Mouse (Mus musculus): Measurements from ENCODE around the gene Atg101. TPM values are rescaled to one million over a fixed set of nuclear protein-coding genes. Genes with fewer than 3 reads are reported as not detected.

The Atg101 gene
- polyA plus RNA-seq, 1 experiment, result 110 TPM

- TF ChIP-seq E2F4 (IDR thresholded peaks at IDR 0.05; ENCODE audit: insufficient read depth) (no peak), USF1 (IDR thresholded peaks at IDR 0.05; ENCODE audit: low read depth) (no peak), POLR2AphosphoS2 (IDR thresholded peaks at IDR 0.05; ENCODE audit: insufficient read length, low read depth) (no peak)
- Histone ChIP-seq H3K36me3 (ENCODE audit: control insufficient read depth, insufficient read depth) (peaks cover 16% of the 10 kb centered on the region), H3K4me2 (ENCODE audit: low read depth) (no peak overlapping the region), H3K27me3 (ENCODE audit: control insufficient read depth, insufficient read depth, insufficient read length) (no peaks in the 10 kb centered on the region), H3ac (ENCODE audit: control insufficient read depth, insufficient read length) (no peak overlapping the region), H3K4me3 (no peak overlapping the region), H3K79me2 (ENCODE audit: control insufficient read depth, insufficient read depth) (peaks cover 25% of the 10 kb centered on the region)
Observed at GRCm38 (mm10) chr15:101282471-101282870, 1.6 kb upstream of the Atg101 start.

GRCm38 (mm10) chr15:101283183-101283910, 725 bp upstream of the Atg101 start:
- H3K4me2 ChIP-seq (ENCODE audit: low read depth), result peak overlapping the region; percentile 99
- H3ac ChIP-seq (ENCODE audit: control insufficient read depth, insufficient read length), result peak overlapping the region; percentile 68
- peaks cover 25% of the 10 kb centered on the region for H3K79me2 ChIP-seq (ENCODE audit: control insufficient read depth, insufficient read depth)
- H3K4me3 ChIP-seq, result peak overlapping the region; percentile 70
- H3K27me3 ChIP-seq (ENCODE audit: control insufficient read depth, insufficient read depth, insufficient read length), result no peaks in the 10 kb centered on the region
- peak; percentile 30 for TF ChIP-seq E2F4 (IDR thresholded peaks at IDR 0.05; ENCODE audit: insufficient read depth)
- TF ChIP-seq CEBPB (IDR thresholded peaks at IDR 0.05; ENCODE audit: insufficient read depth, poor library complexity, severe bottlenecking), result no peak
- H3K36me3 ChIP-seq (ENCODE audit: control insufficient read depth, insufficient read depth), result peaks cover 25% of the 10 kb centered on the region

GRCm38 (mm10) chr15:101286129-101286770, 2.2 kb downstream of the Atg101 start:
- TF ChIP-seq REST (IDR thresholded peaks at IDR 0.05; ENCODE audit: insufficient read depth, insufficient read length), result no peak
- TF ChIP-seq SRF (IDR thresholded peaks at IDR 0.05; ENCODE audit: control insufficient read depth, insufficient read length, low read depth), result no peak
- no peak for TF ChIP-seq TCF12 (IDR thresholded peaks at IDR 0.05; ENCODE audit: insufficient read depth, poor library complexity, severe bottlenecking)
- TF ChIP-seq MYOD1 (IDR thresholded peaks at IDR 0.05; ENCODE audit: control insufficient read depth in 1 of 3, insufficient read length in 2 of 3, low read depth in 2 of 3), result no peak
- no peak for TF ChIP-seq USF1 (IDR thresholded peaks at IDR 0.05; ENCODE audit: low read depth)
- TF ChIP-seq CEBPB (IDR thresholded peaks at IDR 0.05; ENCODE audit: insufficient read depth, poor library complexity, severe bottlenecking), result no peak
- TF ChIP-seq TCF3 (IDR thresholded peaks at IDR 0.05; ENCODE audit: insufficient read length, low read depth), result no peak
- TF ChIP-seq MAX (IDR thresholded peaks at IDR 0.05; ENCODE audit: low read depth), result no peak
- TF ChIP-seq MYOG (IDR thresholded peaks at IDR 0.05; ENCODE audit: control insufficient read depth in 1 of 3, insufficient read depth in 1 of 3, insufficient read length in 2 of 3, low read depth in 2 of 3), result no peak
- TF ChIP-seq E2F4 (IDR thresholded peaks at IDR 0.05; ENCODE audit: insufficient read depth), result no peak
- TF ChIP-seq POLR2AphosphoS2 (IDR thresholded peaks at IDR 0.05; ENCODE audit: insufficient read length, low read depth), result no peak
- TF ChIP-seq POLR2A (IDR thresholded peaks at IDR 0.05; ENCODE audit: insufficient read length, low read depth), result no peak
- peaks cover 50% of the 10 kb centered on the region for H3K36me3 ChIP-seq (ENCODE audit: control insufficient read depth, insufficient read depth)

GRCm38 (mm10) chr15:101287361-101287760, 3.3 kb downstream of the Atg101 start:
- Histone ChIP-seq H3K36me3 (ENCODE audit: control insufficient read depth, insufficient read depth) (peaks cover 50% of the 10 kb centered on the region), H3ac (ENCODE audit: control insufficient read depth, insufficient read length) (no peak overlapping the region), H3K4me3 (no peak overlapping the region), H3K4me2 (ENCODE audit: low read depth) (no peak overlapping the region), H3K27me3 (ENCODE audit: control insufficient read depth, insufficient read depth, insufficient read length) (no peaks in the 10 kb centered on the region), H3K79me2 (ENCODE audit: control insufficient read depth, insufficient read depth) (peaks cover 25% of the 10 kb centered on the region)
- TF ChIP-seq TCF12 (IDR thresholded peaks at IDR 0.05; ENCODE audit: insufficient read depth, poor library complexity, severe bottlenecking) (no peak), TCF3 (IDR thresholded peaks at IDR 0.05; ENCODE audit: insufficient read length, low read depth) (no peak), SRF (IDR thresholded peaks at IDR 0.05; ENCODE audit: control insufficient read depth, insufficient read length, low read depth) (no peak), POLR2AphosphoS2 (IDR thresholded peaks at IDR 0.05; ENCODE audit: insufficient read length, low read depth) (no peak), POLR2A (IDR thresholded peaks at IDR 0.05; ENCODE audit: insufficient read length, low read depth) (no peak), USF1 (IDR thresholded peaks at IDR 0.05; ENCODE audit: low read depth) (no peak), E2F4 (IDR thresholded peaks at IDR 0.05; ENCODE audit: insufficient read depth) (no peak), REST (IDR thresholded peaks at IDR 0.05; ENCODE audit: insufficient read depth, insufficient read length) (no peak), CEBPB (IDR thresholded peaks at IDR 0.05; ENCODE audit: insufficient read depth, poor library complexity, severe bottlenecking) (no peak), MAX (IDR thresholded peaks at IDR 0.05; ENCODE audit: low read depth) (no peak), MYOD1 (IDR thresholded peaks at IDR 0.05; ENCODE audit: control insufficient read depth in 1 of 3, insufficient read length in 2 of 3, low read depth in 2 of 3) (no peak), MYOG (IDR thresholded peaks at IDR 0.05; ENCODE audit: control insufficient read depth in 1 of 3, insufficient read depth in 1 of 3, insufficient read length in 2 of 3, low read depth in 2 of 3) (no peak)

More at GRCm38 (mm10) chr15:101286129-101286770, 2.2 kb downstream of the Atg101 start:
- Histone ChIP-seq H3ac (ENCODE audit: control insufficient read depth, insufficient read length) (no peak overlapping the region), H3K4me2 (ENCODE audit: low read depth) (no peak overlapping the region), H3K27me3 (ENCODE audit: control insufficient read depth, insufficient read depth, insufficient read length) (no peaks in the 10 kb centered on the region), H3K4me3 (no peak overlapping the region), H3K79me2 (ENCODE audit: control insufficient read depth, insufficient read depth) (peaks cover 25% of the 10 kb centered on the region)

GRCm38 (mm10) chr15:101290354-101290753, 6.3 kb downstream of the Atg101 start:
- H3K27me3 ChIP-seq (ENCODE audit: control insufficient read depth, insufficient read depth, insufficient read length), result no peaks in the 10 kb centered on the region
- H3K4me3 ChIP-seq, result no peak overlapping the region

More at GRCm38 (mm10) chr15:101290354-101290753, 6.3 kb downstream of the Atg101 start:
- no peak overlapping the region for H3K4me2 ChIP-seq (ENCODE audit: low read depth)
- H3K79me2 ChIP-seq (ENCODE audit: control insufficient read depth, insufficient read depth), result peaks cover 13% of the 10 kb centered on the region
- H3ac ChIP-seq (ENCODE audit: control insufficient read depth, insufficient read length), result no peak overlapping the region
- TF ChIP-seq MYOD1 (IDR thresholded peaks at IDR 0.05; ENCODE audit: control insufficient read depth in 1 of 3, insufficient read length in 2 of 3, low read depth in 2 of 3) (no peak), POLR2AphosphoS2 (IDR thresholded peaks at IDR 0.05; ENCODE audit: insufficient read length, low read depth) (no peak), USF1 (IDR thresholded peaks at IDR 0.05; ENCODE audit: low read depth) (no peak), TCF3 (IDR thresholded peaks at IDR 0.05; ENCODE audit: insufficient read length, low read depth) (no peak), TCF12 (IDR thresholded peaks at IDR 0.05; ENCODE audit: insufficient read depth, poor library complexity, severe bottlenecking) (no peak), E2F4 (IDR thresholded peaks at IDR 0.05; ENCODE audit: insufficient read depth) (no peak)
- peaks cover 50% of the 10 kb centered on the region for H3K36me3 ChIP-seq (ENCODE audit: control insufficient read depth, insufficient read depth)
